Mouse (Mus musculus) kidney, adult 2 months (tissue): ENCODE results near the gene Bckdk. TPM values are rescaled to one million over a fixed set of nuclear protein-coding genes. Genes with fewer than 3 reads are reported as not detected.

Source experiments
- DNase-seq: peaks from one replicate; pipeline ENCODE4 v3.0.0; 2021
- H3K27ac ChIP-seq: fragments of 200-500 bp; 2 replicates; pipeline ENCODE4 v1.5.1; 2012; ENCODE audit warnings: low read depth, low read length, control low read depth, inconsistent platforms; ENCODE audit not compliant: insufficient read depth
- H3K27me3 ChIP-seq: fragments of 200-500 bp; replicated peaks from 2 replicates; pipeline ENCODE4 v1.6.1; 2012; ENCODE audit warnings: mild to moderate bottlenecking, moderate library complexity, low read length, inconsistent platforms; ENCODE audit not compliant: control insufficient read depth, insufficient read depth
- H3K36me3 ChIP-seq: fragments of 200-500 bp; 2 replicates; pipeline ENCODE4 v1.6.1; 2012; ENCODE audit warnings: mild to moderate bottlenecking, moderate library complexity, low read length, inconsistent platforms; ENCODE audit not compliant: control insufficient read depth, insufficient read depth
- H3K4me1 ChIP-seq: fragments of 200-500 bp; 2 replicates; pipeline ENCODE4 v1.6.1; 2011; ENCODE audit warnings: low read length; ENCODE audit not compliant: control insufficient read depth, insufficient read depth
- H3K4me3 ChIP-seq: fragments of 200-500 bp; 2 replicates; pipeline ENCODE4 v1.5.1; 2011; ENCODE audit warnings: mild to moderate bottlenecking, low read depth, low read length, control low read depth; ENCODE audit not compliant: insufficient read depth
- CTCF ChIP-seq: fragments of 200-500 bp; conservative IDR thresholded peaks from 2 replicates; pipeline ENCODE4 v1.5.1; 2011; ENCODE audit warnings: low read depth, mild to moderate bottlenecking, control low read depth, low read length, moderate library complexity, mixed read lengths; ENCODE audit not compliant: insufficient read depth, insufficient read length
- POLR2A ChIP-seq: fragments of 200-500 bp; IDR thresholded peaks from one replicate; pipeline ENCODE4 v1.6.1; 2011; ENCODE audit warnings: low read depth, low read length, control low read depth
- WGBS: fragments of 180-500 bp; shearing (Covaris S2); methylation state at CpG from one replicate; pipeline ENCODE4 v1.1.7; 2018; 5-methylcytosine and 5-hydroxymethylcytosine counted together
- polyA plus RNA-seq: library from polyadenylated mRNA; depleted of rRNA; stranded (reverse); fragments of >200 nt; gene quantifications from 2 replicates; pipeline ENCODE4 v1.2.3, GENCODE M21; 2012

Bckdk gene
- polyA plus RNA-seq, 1 experiment: 148 TPM

DNA sequence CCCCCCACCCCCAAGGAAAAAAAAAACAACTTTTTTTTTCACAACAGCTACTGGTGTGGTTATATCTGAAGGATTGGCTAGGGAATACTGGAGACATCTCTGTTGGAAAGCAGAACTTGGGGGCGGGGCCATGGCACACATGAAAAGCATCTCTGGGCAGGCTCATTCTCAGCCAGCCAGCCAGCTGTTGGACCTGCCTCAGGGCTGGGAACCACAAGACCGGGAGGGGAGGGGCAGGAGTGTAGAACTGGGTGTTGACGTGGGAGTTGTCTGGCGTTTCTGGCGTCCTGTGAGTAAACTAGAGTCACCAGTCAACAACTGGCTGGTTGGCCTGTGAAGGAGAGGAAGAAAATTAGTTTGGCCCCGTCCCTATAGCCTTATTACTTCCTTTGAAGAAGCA, 17.9 kb upstream of the Bckdk start:
- WGBS: 44% methylated on average over 6 of the region's 6 CpGs
- peak; percentile 32 for DNase-seq
- no peaks in the 10 kb centered on the region for H3K27me3 ChIP-seq
- no peak overlapping the region for H3K27ac ChIP-seq
- H3K4me3 ChIP-seq: no peak overlapping the region
- no peaks in the 10 kb centered on the region; the same call in none of the 2 replicates for H3K36me3 ChIP-seq
- TF ChIP-seq POLR2A (no peak), CTCF (no peak)
- H3K4me1 ChIP-seq: peaks cover 4% of the 10 kb centered on the region; the same call in 1 of the 2 replicates

DNA sequence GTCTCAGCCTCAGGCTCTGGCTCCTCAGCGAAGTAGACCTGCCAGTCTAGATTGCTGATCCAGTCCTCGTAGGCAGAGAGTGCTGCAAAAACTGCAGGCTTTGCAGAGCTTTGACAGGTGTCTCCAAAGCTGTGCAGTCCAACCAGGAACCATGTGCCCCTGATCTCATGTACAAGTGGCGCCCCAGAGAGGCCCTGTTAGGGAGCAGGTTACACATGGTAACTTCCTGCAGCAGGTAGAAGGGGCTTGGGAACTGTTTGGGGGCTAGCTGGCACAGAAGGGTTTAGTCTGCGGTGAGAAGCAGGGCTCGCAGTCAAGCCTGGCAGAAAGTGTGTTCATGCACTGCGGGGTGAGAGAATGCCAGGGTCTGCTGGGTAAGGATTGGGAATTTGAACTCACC, 17.3 kb upstream of the Bckdk start:
- Histone ChIP-seq H3K4me3 (no peak overlapping the region), H3K27me3 (no peaks in the 10 kb centered on the region), H3K36me3 (no peaks in the 10 kb centered on the region; the same call in none of the 2 replicates), H3K27ac (no peak overlapping the region), H3K4me1 (peaks cover 4% of the 10 kb centered on the region; the same call in 1 of the 2 replicates)
- no peak for DNase-seq
- no peak for TF ChIP-seq CTCF
- TF ChIP-seq POLR2A: no peak
- 88% methylated on average over 6 of the region's 6 CpGs for WGBS

- TF ChIP-seq CTCF (no peak), POLR2A (no peak)
- H3K27ac ChIP-seq: no peak overlapping the region
- H3K4me3 ChIP-seq: no peak overlapping the region
- 84% methylated on average over 8 of the region's 8 CpGs for WGBS
- no peak for DNase-seq
- no peaks in the 10 kb centered on the region for H3K27me3 ChIP-seq
- H3K4me1 ChIP-seq: peaks cover 4% of the 10 kb centered on the region; the same call in 1 of the 2 replicates
- H3K36me3 ChIP-seq: no peaks in the 10 kb centered on the region; the same call in none of the 2 replicates
Measured at GRCm38 (mm10) chr7:127887191-127887590, 16.7 kb upstream of the Bckdk start.

DNA sequence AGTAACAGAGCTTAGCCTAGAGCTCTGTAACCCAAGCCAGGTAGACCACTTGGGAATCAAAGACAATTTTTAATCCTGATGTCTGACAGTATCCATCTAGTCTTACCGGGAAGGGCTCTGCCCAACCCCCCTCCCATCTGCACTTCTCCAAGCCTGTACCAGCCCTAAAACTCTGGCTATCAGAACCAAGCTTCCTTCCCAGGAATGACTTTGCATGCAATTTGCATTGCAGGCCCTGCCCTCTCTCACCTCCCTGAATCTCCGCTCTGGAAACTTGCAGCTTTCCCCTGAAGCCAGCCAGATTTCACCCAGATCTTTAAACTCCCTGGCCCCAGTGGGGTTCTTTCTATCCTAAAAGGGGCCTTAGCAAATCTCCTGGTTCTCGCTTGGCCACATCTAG, 16.1 kb upstream of the Bckdk start:
- Histone ChIP-seq H3K27me3 (no peaks in the 10 kb centered on the region), H3K27ac (no peak overlapping the region), H3K36me3 (no peaks in the 10 kb centered on the region; the same call in 1 of the 2 replicates), H3K4me1 (peaks cover 4% of the 10 kb centered on the region; the same call in 1 of the 2 replicates), H3K4me3 (no peak overlapping the region)
- 80% methylated on average over 3 of the region's 3 CpGs for WGBS
- no peak for TF ChIP-seq CTCF
- TF ChIP-seq POLR2A: no peak
- DNase-seq: no peak

- no peaks in the 10 kb centered on the region; the same call in 1 of the 2 replicates for H3K36me3 ChIP-seq
Measured at GRCm38 (mm10) chr7:127888821-127889220, 15.1 kb upstream of the Bckdk start.

DNA sequence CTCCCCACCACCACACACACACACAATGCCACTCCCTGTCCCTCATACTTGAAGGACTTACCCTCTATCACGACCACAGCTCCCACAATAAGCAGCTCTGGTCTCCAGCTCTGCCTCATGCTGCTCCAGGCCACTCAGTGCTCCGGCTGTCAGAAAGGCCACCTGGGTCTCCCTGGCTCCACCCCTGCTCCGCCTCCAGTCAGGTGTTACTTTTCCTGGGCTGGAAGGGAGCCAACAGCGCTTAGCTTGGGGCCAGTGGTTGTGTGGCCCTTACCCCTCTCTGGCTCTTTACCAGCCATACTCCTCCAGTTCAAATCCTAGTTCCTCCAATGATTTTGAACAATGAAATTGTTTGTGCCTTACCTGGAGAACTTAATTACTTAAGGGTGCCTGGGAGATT, 13.1 kb upstream of the Bckdk start, which contains the start of gene Prss53:
TSS of gene Prss53 (minus strand) at position 173 of the 400 bp plus-strand sequence.
- WGBS: 20% methylated on average over 4 of the region's 4 CpGs
- H3K27me3 ChIP-seq: no peaks in the 10 kb centered on the region
- no peak within 1 kb of the TSS for H3K27ac ChIP-seq
- TF ChIP-seq CTCF (no peak), POLR2A (no peak)
- peak; percentile 89 for DNase-seq
- H3K4me3 ChIP-seq: no peak within 1 kb of the TSS
- H3K36me3 ChIP-seq: no peaks in the 10 kb centered on the region; the same call in 1 of the 2 replicates
- no peaks in the 10 kb centered on the region; the same call in 1 of the 2 replicates for H3K4me1 ChIP-seq

More at GRCm38 (mm10) chr7:127888821-127889220, 15.1 kb upstream of the Bckdk start:
- no peak overlapping the region for H3K4me3 ChIP-seq
- no peak for DNase-seq
- TF ChIP-seq POLR2A (no peak), CTCF (no peak)
- no peak overlapping the region for H3K27ac ChIP-seq
- peaks cover 2% of the 10 kb centered on the region; the same call in 1 of the 2 replicates for H3K4me1 ChIP-seq
- WGBS: 40% methylated on average over 3 of the region's 3 CpGs
- H3K27me3 ChIP-seq: no peaks in the 10 kb centered on the region

DNA sequence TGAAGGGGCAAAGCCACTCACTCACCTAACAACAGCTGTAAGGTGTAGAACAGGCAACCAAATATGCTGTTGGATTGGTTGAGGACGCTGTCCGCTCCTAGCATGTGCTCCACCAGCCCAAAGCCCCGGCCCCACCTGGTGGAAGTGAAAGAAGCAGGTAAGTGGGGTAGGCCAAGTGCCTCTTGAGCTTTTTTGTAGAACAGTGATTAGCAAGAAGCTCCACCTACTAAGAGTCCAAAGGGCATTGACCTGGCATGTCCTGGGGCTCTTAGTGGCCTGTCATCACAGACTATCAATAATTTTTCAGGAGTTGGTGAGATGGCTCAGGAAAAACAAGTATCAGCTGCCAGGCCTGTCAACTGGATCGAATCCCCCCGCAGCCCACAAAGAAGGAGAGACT, 9.4 kb upstream of the Bckdk start:
- 48% methylated on average over 5 of the region's 5 CpGs for WGBS
- H3K4me3 ChIP-seq: no peak overlapping the region

More for the DNA sequence above, 9.4 kb upstream of the Bckdk start:
- no peak for TF ChIP-seq CTCF
- no peak for TF ChIP-seq POLR2A
- Histone ChIP-seq H3K4me1 (no peaks in the 10 kb centered on the region; the same call in 1 of the 2 replicates), H3K36me3 (no peaks in the 10 kb centered on the region), H3K27me3 (no peaks in the 10 kb centered on the region), H3K27ac (no peak overlapping the region)
- peak; percentile 67 for DNase-seq
